Mouse (Mus musculus): ENCODE measurements around the gene Snx29. TPM values are rescaled to one million over a fixed set of nuclear protein-coding genes. Genes with fewer than 3 reads are reported as not detected.
"Not testable (repeated sequence)": the region's sequence is repeated elsewhere in the genome, so short reads cannot be mapped to it uniquely, and the experiment has no call there.

The Snx29 gene
- polyA plus RNA-seq, 1 experiment = not detected

GRCm38 (mm10) chr16:11414631-11415030 lies 91.9 kb downstream of the Snx29 start:
- H3K4me3 ChIP-seq (ENCODE audit: insufficient read depth, low read depth, low read length) = no peak overlapping the region
- H3K27ac ChIP-seq (ENCODE audit: insufficient read depth, low read depth, low read length) = no peak overlapping the region
- 79% methylated on average over 2 of the region's 2 CpGs for WGBS
- H3K4me1 ChIP-seq (ENCODE audit: control insufficient read depth, insufficient read depth, low read length) = no peaks in the 10 kb centered on the region
- no peak for TF ChIP-seq POLR2A (IDR thresholded peaks at IDR 0.05; ENCODE audit: insufficient read depth, low read depth, low read length)
- TF ChIP-seq CTCF (IDR thresholded peaks at IDR 0.05; ENCODE audit: insufficient read depth, low read depth, low read length) = no peak

DNA sequence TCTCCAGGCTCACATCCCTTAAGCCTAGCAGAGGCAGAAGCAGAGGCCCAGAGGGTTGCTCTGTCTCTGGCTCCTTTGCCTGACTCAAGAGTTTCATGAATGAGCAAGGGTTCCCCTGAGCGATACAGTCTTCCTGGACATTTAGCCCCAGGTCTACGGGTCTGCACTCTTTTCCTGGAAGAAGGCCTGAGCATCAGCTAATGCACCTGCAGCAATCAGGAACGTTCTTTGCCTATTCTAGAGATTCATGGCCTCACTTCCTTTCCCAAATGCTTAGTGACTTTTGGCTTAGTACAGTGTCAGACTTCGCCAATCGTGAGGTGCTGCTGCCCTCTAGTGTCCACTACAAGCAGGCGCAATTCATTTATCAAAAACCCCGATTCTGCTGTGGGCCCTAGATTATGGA lies 95.5 kb downstream of the Snx29 start:
- no peak for TF ChIP-seq POLR2A (IDR thresholded peaks at IDR 0.05; ENCODE audit: insufficient read depth, low read depth, low read length)
- no peak for TF ChIP-seq CTCF (IDR thresholded peaks at IDR 0.05; ENCODE audit: insufficient read depth, low read depth, low read length)
- no peak overlapping the region for H3K27ac ChIP-seq (ENCODE audit: insufficient read depth, low read depth, low read length)
- WGBS = 15% methylated on average over 7 of the region's 7 CpGs
- no peak overlapping the region for H3K4me3 ChIP-seq (ENCODE audit: insufficient read depth, low read depth, low read length)
- H3K4me1 ChIP-seq (ENCODE audit: control insufficient read depth, insufficient read depth, low read length) = no peaks in the 10 kb centered on the region

GRCm38 (mm10) chr16:11420311-11421080 lies 97.8 kb downstream of the Snx29 start:
- no peak for TF ChIP-seq POLR2A (IDR thresholded peaks at IDR 0.05; ENCODE audit: insufficient read depth, low read depth, low read length)
- no peak for TF ChIP-seq CTCF (IDR thresholded peaks at IDR 0.05; ENCODE audit: insufficient read depth, low read depth, low read length)
- H3K27ac ChIP-seq (ENCODE audit: insufficient read depth, low read depth, low read length) = no peak overlapping the region
- WGBS = 87% methylated on average over 12 of the region's 12 CpGs
- H3K4me1 ChIP-seq (ENCODE audit: control insufficient read depth, insufficient read depth, low read length) = no peaks in the 10 kb centered on the region
- no peak overlapping the region for H3K4me3 ChIP-seq (ENCODE audit: insufficient read depth, low read depth, low read length)

GRCm38 (mm10) chr16:11422165-11422564 lies 99.5 kb downstream of the Snx29 start:
- Histone ChIP-seq H3K4me3 (ENCODE audit: insufficient read depth, low read depth, low read length) (no peak overlapping the region), H3K4me1 (ENCODE audit: control insufficient read depth, insufficient read depth, low read length) (peaks cover 5% of the 10 kb centered on the region; the same call in 1 of the 2 replicates), H3K27ac (ENCODE audit: insufficient read depth, low read depth, low read length) (no peak overlapping the region)
- no peak for TF ChIP-seq POLR2A (IDR thresholded peaks at IDR 0.05; ENCODE audit: insufficient read depth, low read depth, low read length)
- no peak for TF ChIP-seq CTCF (IDR thresholded peaks at IDR 0.05; ENCODE audit: insufficient read depth, low read depth, low read length)
- 92% methylated on average over 1 of the region's 1 CpGs for WGBS

- peaks cover 10% of the 10 kb centered on the region for H3K4me1 ChIP-seq (ENCODE audit: control insufficient read depth, insufficient read depth, low read length)
- WGBS = 95% methylated on average over 2 of the region's 2 CpGs
- H3K27ac ChIP-seq (ENCODE audit: insufficient read depth, low read depth, low read length) = peak overlapping the region; percentile 18; the same call in 1 of the 2 replicates
- TF ChIP-seq POLR2A (IDR thresholded peaks at IDR 0.05; ENCODE audit: insufficient read depth, low read depth, low read length) (no peak), CTCF (IDR thresholded peaks at IDR 0.05; ENCODE audit: insufficient read depth, low read depth, low read length) (no peak)
- no peak overlapping the region for H3K4me3 ChIP-seq (ENCODE audit: insufficient read depth, low read depth, low read length)
Measured at GRCm38 (mm10) chr16:11422889-11423610, 100.3 kb downstream of the Snx29 start.

DNA sequence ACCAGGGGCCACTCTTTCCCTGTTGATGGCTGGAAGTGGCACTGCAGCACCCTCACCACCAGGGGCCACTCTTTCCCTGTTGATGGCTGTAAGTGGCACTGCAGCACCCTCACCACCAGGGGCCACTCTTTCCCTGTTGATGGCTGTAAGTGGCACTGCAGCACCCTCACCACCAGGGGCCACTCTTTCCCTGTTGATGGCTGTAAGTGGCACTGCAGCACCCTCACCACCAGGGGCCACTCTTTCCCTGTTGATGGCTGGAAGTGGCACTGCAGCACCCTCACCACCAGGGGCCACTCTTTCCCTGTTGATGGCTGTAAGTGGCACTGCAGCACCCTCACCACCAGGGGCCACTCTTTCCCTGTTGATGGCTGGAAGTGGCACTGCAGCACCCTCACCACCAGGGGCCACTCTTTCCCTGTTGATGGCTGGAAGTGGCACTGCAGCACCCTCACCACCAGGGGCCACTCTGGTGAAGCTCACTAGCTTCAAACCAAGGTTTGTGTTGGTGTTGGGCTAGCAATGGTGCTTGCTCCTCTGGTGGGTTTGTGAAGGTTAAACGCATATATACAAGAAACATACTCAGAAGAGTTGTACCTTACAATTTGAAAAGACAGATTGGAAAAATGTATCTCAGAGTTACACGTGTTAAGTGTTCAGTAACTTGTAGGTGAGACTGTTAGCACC lies 101.0 kb downstream of the Snx29 start:
- TF ChIP-seq CTCF (IDR thresholded peaks at IDR 0.05; ENCODE audit: insufficient read depth, low read depth, low read length) = peak; percentile 44
- WGBS = 83% methylated on average over 2 of the region's 2 CpGs
- peaks cover 14% of the 10 kb centered on the region for H3K4me1 ChIP-seq (ENCODE audit: control insufficient read depth, insufficient read depth, low read length)
- H3K27ac ChIP-seq (ENCODE audit: insufficient read depth, low read depth, low read length); H3K4me3 ChIP-seq (ENCODE audit: insufficient read depth, low read depth, low read length): not testable (repeated sequence)

GRCm38 (mm10) chr16:11424568-11425145 lies 101.9 kb downstream of the Snx29 start:
- H3K4me1 ChIP-seq (ENCODE audit: control insufficient read depth, insufficient read depth, low read length) = peaks cover 14% of the 10 kb centered on the region
- no peak overlapping the region for H3K27ac ChIP-seq (ENCODE audit: insufficient read depth, low read depth, low read length)
- 81% methylated on average over 9 of the region's 9 CpGs for WGBS
- H3K4me3 ChIP-seq (ENCODE audit: insufficient read depth, low read depth, low read length) = no peak overlapping the region
- TF ChIP-seq CTCF (IDR thresholded peaks at IDR 0.05; ENCODE audit: insufficient read depth, low read depth, low read length) (no peak), POLR2A (IDR thresholded peaks at IDR 0.05; ENCODE audit: insufficient read depth, low read depth, low read length) (no peak)

- no peak overlapping the region for H3K27ac ChIP-seq (ENCODE audit: insufficient read depth, low read depth, low read length)
- H3K4me3 ChIP-seq (ENCODE audit: insufficient read depth, low read depth, low read length) = no peak overlapping the region
- TF ChIP-seq CTCF (IDR thresholded peaks at IDR 0.05; ENCODE audit: insufficient read depth, low read depth, low read length) (no peak), POLR2A (IDR thresholded peaks at IDR 0.05; ENCODE audit: insufficient read depth, low read depth, low read length) (no peak)
- WGBS = 67% methylated on average over 7 of the region's 7 CpGs
- peaks cover 17% of the 10 kb centered on the region for H3K4me1 ChIP-seq (ENCODE audit: control insufficient read depth, insufficient read depth, low read length)
Measured at GRCm38 (mm10) chr16:11425279-11425678, 102.6 kb downstream of the Snx29 start.
